Comparison of ENCODE assay signal across 8 mouse cellular contexts in genomic region chr11:76536576-76537354, GRCm38 (mm10).
DNase-seq lines count a peak whose midpoint lies in the region.

No protein-coding gene starts in this region.

- intact Hi-C loops in heart, postnatal 36 days (cut with DNase I), result no loop called here

- peak; percentile 78 for DNase-seq in heart, adult 11 months
- no peak for DNase-seq in heart, postnatal 36 days
- DNase-seq in thymus, postnatal 0 days (ENCODE audit: low spot score), result peak; percentile 22
- DNase-seq in thymus, postnatal 10 days (ENCODE audit: low spot score in 2 of 2), result no peak
- peak; percentile 39 for DNase-seq in induced T-regulatory cell, adult 2 months (ENCODE audit: low read depth)
- peak; percentile 19 for DNase-seq in thymus, postnatal 14 days
- no peak for DNase-seq in c-Kit-positive CD71-positive TER-119-positive erythroid progenitor cells, embryonic 14.5 days (ENCODE audit: low spot score)
- DNase-seq in left cerebral cortex, adult 9 months (ENCODE audit: low spot score in 2 of 2), result no peak

Comparison
In these comparisons a context has a peak if more than half of its experiments do, and no peak if none do; other contexts are left out.
1. DNase-seq: peak in heart, adult 11 months (single experiment), thymus, postnatal 0 days (single experiment), induced T-regulatory cell, adult 2 months (single experiment) and thymus, postnatal 14 days (single experiment); none in heart, postnatal 36 days (0 of 2), thymus, postnatal 10 days (0 of 2), c-Kit-positive CD71-positive TER-119-positive erythroid progenitor cells, embryonic 14.5 days (single experiment) and left cerebral cortex, adult 9 months (0 of 2).